Mouse (Mus musculus): ENCODE results near the gene St6gal1.

The St6gal1 gene

GRCm38 (mm10) chr16:23364328-23364990, 139.9 kb downstream of the St6gal1 start:
- DNase-seq = no peak

GRCm38 (mm10) chr16:23369124-23369523, 144.6 kb downstream of the St6gal1 start:
- no peak for DNase-seq

- DNase-seq = no peak
Observed at GRCm38 (mm10) chr16:23370724-23371123, 146.2 kb downstream of the St6gal1 start.

- DNase-seq = no peak
Observed at GRCm38 (mm10) chr16:23372340-23372739, 147.8 kb downstream of the St6gal1 start.

GRCm38 (mm10) chr16:23374068-23374467, 149.5 kb downstream of the St6gal1 start:
- no peak for DNase-seq

- peak; percentile 83 for DNase-seq
Observed at GRCm38 (mm10) chr16:23374938-23375337, 150.4 kb downstream of the St6gal1 start.

- peak; percentile 27 for DNase-seq
Observed at GRCm38 (mm10) chr16:23376189-23376588, 151.6 kb downstream of the St6gal1 start.

GRCm38 (mm10) chr16:23379536-23380230, 155.1 kb downstream of the St6gal1 start:
- DNase-seq = no peak

- DNase-seq = no peak
Observed at GRCm38 (mm10) chr16:23384304-23384703, 159.8 kb downstream of the St6gal1 start.

GRCm38 (mm10) chr16:23397931-23398330, 173.4 kb downstream of the St6gal1 start:
- no peak for DNase-seq

- no peak for DNase-seq
Observed at GRCm38 (mm10) chr16:23401463-23401862, 176.9 kb downstream of the St6gal1 start.

- no peak for DNase-seq
Observed at GRCm38 (mm10) chr16:23401959-23402358, 177.4 kb downstream of the St6gal1 start.

GRCm38 (mm10) chr16:23403008-23403755, 178.6 kb downstream of the St6gal1 start:
- DNase-seq = peak; percentile 56
